Mouse (Mus musculus) liver, postnatal 0 days (tissue): ENCODE results near the gene Csnk1d. TPM values are rescaled to one million over a fixed set of nuclear protein-coding genes. Genes with fewer than 3 reads are reported as not detected.

Source experiments
- ATAC-seq: fragments of 200-750 bp; cut with Nextera tagmentation; 2 replicates; pipeline ENCODE4 v1.8.0; 2017; ENCODE audit warnings: mild to moderate bottlenecking, moderate library complexity
- DNase-seq: peaks from one replicate; pipeline ENCODE4 v3.0.0-alpha.2; 2016
- H3K27ac ChIP-seq: fragments of 300-500 bp; sonication (generic); 2 replicates; pipeline ENCODE4 v1.5.1; 2014; ENCODE audit warnings: antibody characterized with exemption, moderate library complexity, mild to moderate bottlenecking, low read depth
- H3K27me3 ChIP-seq: fragments of 300-500 bp; sonication (generic); 2 replicates; pipeline ENCODE4 v1.6.1; 2014; ENCODE audit warnings: low read length, control low read depth, mixed read lengths; ENCODE audit not compliant: insufficient read depth
- H3K36me3 ChIP-seq: fragments of 300-500 bp; sonication (generic); replicated peaks from 2 replicates; pipeline ENCODE4 v1.6.1; 2014; ENCODE audit warnings: mild to moderate bottlenecking, control low read depth, low read length, moderate library complexity, mixed read lengths; ENCODE audit not compliant: insufficient read depth
- H3K4me1 ChIP-seq: fragments of 300-500 bp; sonication (generic); 2 replicates; pipeline ENCODE4 v1.6.1; 2014; ENCODE audit warnings: antibody characterized with exemption, mild to moderate bottlenecking, control low read depth; ENCODE audit not compliant: insufficient read depth
- H3K4me2 ChIP-seq: fragments of 300-500 bp; sonication (generic); 2 replicates; pipeline ENCODE4 v1.6.1; 2014; ENCODE audit warnings: low read depth, mild to moderate bottlenecking, low read length, moderate library complexity, mixed read lengths
- H3K4me3 ChIP-seq: fragments of 300-500 bp; sonication (generic); 2 replicates; pipeline ENCODE4 v1.5.1; 2014; ENCODE audit warnings: low read depth, low read length
- H3K9ac ChIP-seq: fragments of 300-500 bp; sonication (generic); replicated peaks from 2 replicates; pipeline ENCODE4 v1.6.1; 2014; ENCODE audit warnings: mild to moderate bottlenecking, moderate library complexity
- H3K9me3 ChIP-seq: fragments of 300-500 bp; sonication (generic); 2 replicates; pipeline ENCODE4 v1.6.1; 2016; ENCODE audit warnings: mild to moderate bottlenecking, control low read depth, low read length, mixed read lengths
- CTCF ChIP-seq: sonication (generic); IDR thresholded peaks from 2 replicates; pipeline ENCODE4 v1.5.1; 2016; ENCODE audit warnings: antibody characterized with exemption, low read depth
- EP300 ChIP-seq: IDR thresholded peaks from 2 replicates; pipeline ENCODE4 v1.6.1; 2016; ENCODE audit warnings: antibody characterized with exemption, low read depth, mild to moderate bottlenecking
- WGBS: fragments of 180-500 bp; shearing (Covaris S2); extraction: QIAGEN DNeasy Blood & Tissue Kit; methylation state at CpG from one replicate; pipeline ENCODE4 v1.1.7; 2014; ENCODE audit not compliant: insufficient replicate concordance; 5-methylcytosine and 5-hydroxymethylcytosine counted together
- polyA plus RNA-seq: library from polyadenylated mRNA; unstranded; fragments of >200 nt; fragmentation: Nextera tagmentation; extraction: Ambion mirVana; gene quantifications from 2 replicates; pipeline ENCODE4 v1.2.1, GENCODE M21; 2015

The Csnk1d gene
- polyA plus RNA-seq, 1 experiment from 2014 or later = 30.0 TPM

DNA sequence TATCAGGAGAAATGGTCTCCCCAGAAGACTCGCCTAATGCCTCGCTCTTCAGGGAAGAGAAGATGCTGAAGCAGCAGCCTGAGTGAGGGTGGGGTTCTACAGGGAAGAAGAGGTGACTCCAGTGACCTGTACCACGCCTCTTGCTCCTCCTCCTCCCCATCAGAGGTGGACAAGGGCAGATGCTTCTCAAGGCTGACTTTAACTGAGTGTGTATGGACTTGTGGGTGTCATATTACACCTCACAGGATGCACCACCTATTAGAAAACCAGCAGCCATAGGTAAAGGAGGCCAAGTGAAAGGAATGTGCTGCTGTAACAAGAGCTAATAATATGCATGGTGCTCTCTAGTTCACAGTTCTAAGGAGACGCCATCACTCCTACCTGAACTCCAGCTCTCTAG is 25.5 kb downstream of the Csnk1d start:
- Histone ChIP-seq H3K4me3 (no peak overlapping the region), H3K4me1 (no peaks in the 10 kb centered on the region), H3K4me2 (no peak overlapping the region), H3K9me3 (no peaks in the 10 kb centered on the region), H3K27me3 (no peaks in the 10 kb centered on the region), H3K9ac (no peak overlapping the region), H3K27ac (no peak overlapping the region), H3K36me3 (peaks cover 97% of the 10 kb centered on the region)
- TF ChIP-seq CTCF = no peak
- TF ChIP-seq EP300 = no peak
- DNase-seq (no peak), ATAC-seq (no peak)
- WGBS = 80% methylated on average over 4 of the region's 4 CpGs

DNA sequence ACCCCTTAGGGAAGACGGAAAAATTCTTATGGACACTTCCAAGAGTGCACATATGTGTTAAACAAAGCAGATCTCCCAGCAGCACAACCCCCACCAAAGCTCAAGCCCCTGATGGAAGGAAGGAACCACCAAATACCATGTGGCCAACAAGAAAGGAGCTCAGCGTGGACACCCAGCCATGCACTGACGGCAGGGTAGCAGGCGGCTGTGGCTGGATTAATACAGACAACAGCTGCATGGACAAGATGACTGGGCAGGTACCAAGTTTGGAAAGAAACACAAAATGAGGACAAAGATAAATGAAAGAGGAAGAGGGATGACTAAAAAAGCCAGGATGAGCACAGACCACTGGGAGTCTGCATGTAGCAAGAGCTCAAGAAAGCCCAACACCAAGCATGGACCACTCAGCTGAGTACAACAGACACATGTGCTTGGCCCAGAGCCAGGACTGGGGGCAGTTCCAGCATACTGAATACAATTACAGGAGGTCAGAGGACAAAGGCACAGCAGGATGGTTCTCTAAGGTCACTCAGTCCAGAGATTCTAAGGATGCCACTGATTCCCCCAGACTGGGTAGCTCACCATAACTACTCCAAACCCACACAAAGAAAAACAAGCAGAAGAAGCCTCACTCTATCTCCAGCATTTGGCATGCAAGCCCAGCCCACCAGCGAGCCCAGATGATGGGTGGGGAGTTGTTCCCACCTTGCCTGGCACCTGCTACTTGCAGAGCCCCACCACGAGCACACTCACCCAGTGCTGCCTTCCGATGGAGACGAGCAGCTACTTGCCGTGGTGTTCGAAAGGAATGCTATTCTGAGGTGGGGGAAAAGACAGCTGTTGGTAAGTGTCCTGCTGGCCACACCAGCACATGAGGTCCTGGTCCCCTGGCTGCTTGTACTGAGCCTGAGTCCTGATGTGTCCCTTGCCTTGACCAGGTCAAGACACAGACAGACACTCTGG is 26.7 kb downstream of the Csnk1d start:
- Histone ChIP-seq H3K9ac (no peak overlapping the region), H3K4me1 (no peaks in the 10 kb centered on the region), H3K4me2 (no peak overlapping the region), H3K27ac (no peak overlapping the region), H3K4me3 (no peak overlapping the region), H3K27me3 (no peaks in the 10 kb centered on the region), H3K36me3 (peaks cover 96% of the 10 kb centered on the region), H3K9me3 (no peaks in the 10 kb centered on the region)
- DNase-seq (no peak), ATAC-seq (no peak)
- 83% methylated on average over 10 of the region's 10 CpGs for WGBS
- TF ChIP-seq EP300 = no peak
- TF ChIP-seq CTCF = no peak

DNA sequence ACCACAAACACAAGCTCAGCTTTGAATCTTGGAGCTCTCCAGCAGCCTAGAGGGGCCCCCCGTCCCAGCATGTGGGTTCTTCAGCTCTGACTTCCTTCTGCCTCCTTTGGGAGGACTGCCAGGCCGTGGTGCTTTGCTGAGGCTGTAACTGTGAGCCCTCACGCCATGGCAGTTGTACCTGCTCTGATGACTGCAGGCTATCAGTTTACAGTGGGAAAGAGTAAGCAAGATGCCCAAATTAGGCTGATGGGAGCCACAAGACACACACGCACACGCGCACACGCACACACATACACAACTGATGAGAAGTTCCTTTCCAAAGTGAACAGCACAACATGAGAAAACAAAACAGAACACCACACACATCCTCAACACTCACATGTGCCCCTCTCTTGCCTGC is 28.2 kb downstream of the Csnk1d start:
- WGBS = 86% methylated on average over 7 of the region's 7 CpGs
- Histone ChIP-seq H3K9ac (no peak overlapping the region), H3K4me3 (no peak overlapping the region), H3K27ac (no peak overlapping the region), H3K27me3 (no peaks in the 10 kb centered on the region), H3K36me3 (peaks cover 94% of the 10 kb centered on the region), H3K4me1 (0 out of 2 replicates have a peak, but pooled peaks cover 2% of the 10 kb centered on the region), H3K9me3 (no peaks in the 10 kb centered on the region), H3K4me2 (no peak overlapping the region)
- TF ChIP-seq EP300 (no peak), CTCF (no peak)
- DNase-seq (no peak), ATAC-seq (no peak)

DNA sequence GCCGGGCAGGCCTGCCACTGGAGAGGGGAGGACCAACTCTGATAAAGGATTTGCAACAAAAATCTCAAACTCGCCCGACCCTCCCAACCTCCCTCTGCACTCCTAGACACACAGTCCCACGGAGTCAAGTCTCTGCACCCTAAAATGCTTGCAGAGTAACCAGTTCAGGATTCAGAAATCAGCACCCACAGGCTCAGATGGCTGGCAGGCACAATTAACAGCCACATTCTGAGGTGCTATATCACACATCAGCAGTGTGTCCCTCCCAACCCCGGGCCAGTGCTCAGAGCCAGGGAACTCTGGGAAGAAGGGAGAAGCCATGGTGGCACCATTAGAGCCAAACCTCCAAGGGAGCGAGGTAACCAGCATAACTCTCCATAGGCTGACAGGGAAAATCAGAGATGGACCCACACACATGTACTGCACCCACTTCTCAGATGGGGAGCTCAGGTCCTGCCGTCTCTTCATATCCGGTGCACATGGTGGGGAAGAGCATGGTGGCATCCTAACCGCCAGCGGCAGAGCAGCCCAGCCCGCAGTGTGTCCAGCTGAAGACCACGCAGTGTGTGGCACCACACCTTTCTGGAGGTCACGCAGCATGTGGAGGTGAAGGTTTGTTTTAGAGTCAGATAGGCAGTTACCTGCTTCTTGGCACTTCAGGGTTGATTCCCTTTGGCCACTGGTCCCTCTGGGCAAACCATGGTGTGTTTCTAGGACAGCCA is 28.9 kb downstream of the Csnk1d start:
- no peaks in the 10 kb centered on the region for H3K9me3 ChIP-seq
- ATAC-seq (no peak), DNase-seq (no peak)
- 0 out of 2 replicates have a peak, but pooled peaks cover 2% of the 10 kb centered on the region for H3K4me1 ChIP-seq
- no peak overlapping the region for H3K4me3 ChIP-seq
- WGBS = 88% methylated on average over 13 of the region's 13 CpGs
- H3K9ac ChIP-seq = no peak overlapping the region
- TF ChIP-seq EP300 = no peak
- no peak for TF ChIP-seq CTCF
- H3K36me3 ChIP-seq = peaks cover 89% of the 10 kb centered on the region
- no peak overlapping the region for H3K27ac ChIP-seq
- no peak overlapping the region for H3K4me2 ChIP-seq
- no peaks in the 10 kb centered on the region for H3K27me3 ChIP-seq

DNA sequence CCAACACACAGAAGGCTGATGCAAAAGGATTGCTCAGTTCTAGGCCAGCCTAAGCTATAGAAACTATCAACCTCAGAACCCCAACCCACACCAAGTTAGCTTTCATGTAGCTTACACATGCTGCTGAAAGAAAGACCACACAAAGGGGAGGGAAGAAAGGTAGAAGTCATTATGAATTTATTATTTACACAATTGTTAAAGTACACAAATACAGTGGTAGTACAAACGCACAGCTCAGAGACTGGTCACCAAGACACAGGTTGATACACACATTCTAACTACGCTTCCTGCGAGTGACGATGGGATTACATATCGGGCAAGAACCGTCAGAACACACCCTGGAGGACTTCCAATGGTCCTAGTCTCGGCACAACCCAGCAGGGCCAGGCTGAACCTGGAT is 29.5 kb downstream of the Csnk1d start:
- ATAC-seq = no peak
- Histone ChIP-seq H3K27me3 (no peaks in the 10 kb centered on the region), H3K4me1 (0 out of 2 replicates have a peak, but pooled peaks cover 2% of the 10 kb centered on the region), H3K4me3 (no peak overlapping the region), H3K9ac (no peak overlapping the region), H3K4me2 (no peak overlapping the region), H3K9me3 (no peaks in the 10 kb centered on the region), H3K27ac (no peak overlapping the region), H3K36me3 (peaks cover 87% of the 10 kb centered on the region)
- TF ChIP-seq CTCF = no peak
- TF ChIP-seq EP300 = no peak
- DNase-seq = no peak
- 84% methylated on average over 7 of the region's 7 CpGs for WGBS

DNA sequence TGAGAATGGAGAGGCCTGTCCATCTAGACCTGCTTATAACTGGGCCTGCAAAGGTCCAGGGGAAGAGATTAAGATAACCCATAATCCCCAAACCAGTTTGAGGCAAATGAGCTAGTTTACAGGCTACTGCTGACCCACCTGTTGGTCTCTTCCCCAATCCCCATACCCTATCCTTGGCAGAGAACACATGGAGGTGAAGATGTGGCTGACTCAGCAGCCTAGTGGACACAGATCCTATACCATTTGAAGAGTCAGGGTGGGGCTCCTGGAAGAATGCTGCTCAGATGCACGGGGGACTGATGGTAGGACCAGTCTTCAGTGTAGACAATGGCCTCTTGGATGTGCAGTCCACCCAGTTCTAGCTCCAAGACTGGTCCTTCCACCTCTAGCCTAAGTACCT is 30.9 kb downstream of the Csnk1d start:
- Histone ChIP-seq H3K9ac (no peak overlapping the region), H3K9me3 (no peaks in the 10 kb centered on the region), H3K4me1 (0 out of 2 replicates have a peak, but pooled peaks cover 2% of the 10 kb centered on the region), H3K4me2 (no peak overlapping the region), H3K27ac (no peak overlapping the region), H3K27me3 (no peaks in the 10 kb centered on the region), H3K4me3 (no peak overlapping the region), H3K36me3 (peaks cover 85% of the 10 kb centered on the region)
- ATAC-seq = no peak
- no peak for DNase-seq
- TF ChIP-seq CTCF (no peak), EP300 (no peak)
- 63% methylated on average over 1 of the region's 1 CpGs for WGBS
